Mouse (Mus musculus): ENCODE data around the gene Zfp609. TPM values are rescaled to one million over a fixed set of nuclear protein-coding genes. Genes with fewer than 3 reads are reported as not detected.

Gene Zfp609
- polyA plus RNA-seq, 1 experiment from 2014 or later, result 7.4 TPM

- H3K4me2 ChIP-seq (ENCODE audit: low read length), result no peak overlapping the region
- DNase-seq (ENCODE audit: low spot score) (no peak), ATAC-seq (no peak)
- peaks cover 5% of the 10 kb centered on the region for H3K36me3 ChIP-seq (ENCODE audit: control insufficient read depth, insufficient read depth, low read length)
- no peaks in the 10 kb centered on the region for H3K27me3 ChIP-seq (replicated peaks; ENCODE audit: control insufficient read depth, insufficient read depth, low read length)
- H3K9me3 ChIP-seq (replicated peaks; ENCODE audit: control insufficient read depth, low read length), result no peaks in the 10 kb centered on the region
- H3K27ac ChIP-seq (ENCODE audit: low read depth, low read length), result no peak overlapping the region
- H3K4me1 ChIP-seq (ENCODE audit: control insufficient read depth, insufficient read depth, low read length), result no peaks in the 10 kb centered on the region; the same call in 1 of the 2 replicates
- no peak overlapping the region for H3K4me3 ChIP-seq (ENCODE audit: low read depth, low read length)
- 79% methylated on average over 4 of the region's 4 CpGs for WGBS
- no peak overlapping the region for H3K9ac ChIP-seq (ENCODE audit: low read length)
These were observed 27.6 kb downstream of the Zfp609 start for GRCm38 (mm10) chr9:65799770-65800169.

- Histone ChIP-seq H3K27me3 (replicated peaks; ENCODE audit: control insufficient read depth, insufficient read depth, low read length) (no peaks in the 10 kb centered on the region), H3K4me1 (ENCODE audit: control insufficient read depth, insufficient read depth, low read length) (peaks cover 28% of the 10 kb centered on the region), H3K4me3 (ENCODE audit: low read depth, low read length) (no peak overlapping the region), H3K27ac (ENCODE audit: low read depth, low read length) (no peak overlapping the region), H3K9me3 (replicated peaks; ENCODE audit: control insufficient read depth, low read length) (no peaks in the 10 kb centered on the region), H3K36me3 (ENCODE audit: control insufficient read depth, insufficient read depth, low read length) (peaks cover 14% of the 10 kb centered on the region), H3K4me2 (ENCODE audit: low read length) (no peak overlapping the region), H3K9ac (ENCODE audit: low read length) (no peak overlapping the region)
- ATAC-seq (no peak), DNase-seq (ENCODE audit: low spot score) (no peak)
- 80% methylated on average over 2 of the region's 2 CpGs for WGBS
These were observed 31.7 kb downstream of the Zfp609 start for GRCm38 (mm10) chr9:65795651-65796050.

GRCm38 (mm10) chr9:65794313-65794712 lies 33.1 kb downstream of the Zfp609 start:
- WGBS, result 18% methylated on average over 7 of the region's 7 CpGs
- Histone ChIP-seq H3K9me3 (replicated peaks; ENCODE audit: control insufficient read depth, low read length) (no peaks in the 10 kb centered on the region), H3K4me2 (ENCODE audit: low read length) (no peak overlapping the region), H3K9ac (ENCODE audit: low read length) (no peak overlapping the region), H3K4me1 (ENCODE audit: control insufficient read depth, insufficient read depth, low read length) (peaks cover 31% of the 10 kb centered on the region), H3K27me3 (replicated peaks; ENCODE audit: control insufficient read depth, insufficient read depth, low read length) (no peaks in the 10 kb centered on the region), H3K4me3 (ENCODE audit: low read depth, low read length) (no peak overlapping the region), H3K27ac (ENCODE audit: low read depth, low read length) (no peak overlapping the region), H3K36me3 (ENCODE audit: control insufficient read depth, insufficient read depth, low read length) (peaks cover 14% of the 10 kb centered on the region)
- ATAC-seq (no peak), DNase-seq (ENCODE audit: low spot score) (no peak)

- Histone ChIP-seq H3K9me3 (replicated peaks; ENCODE audit: control insufficient read depth, low read length) (no peaks in the 10 kb centered on the region), H3K4me3 (ENCODE audit: low read depth, low read length) (no peak overlapping the region), H3K36me3 (ENCODE audit: control insufficient read depth, insufficient read depth, low read length) (peaks cover 14% of the 10 kb centered on the region), H3K27me3 (replicated peaks; ENCODE audit: control insufficient read depth, insufficient read depth, low read length) (no peaks in the 10 kb centered on the region), H3K4me2 (ENCODE audit: low read length) (no peak overlapping the region), H3K9ac (ENCODE audit: low read length) (no peak overlapping the region), H3K4me1 (ENCODE audit: control insufficient read depth, insufficient read depth, low read length) (peaks cover 31% of the 10 kb centered on the region), H3K27ac (ENCODE audit: low read depth, low read length) (no peak overlapping the region)
- ATAC-seq (no peak), DNase-seq (ENCODE audit: low spot score) (no peak)
- WGBS, result 73% methylated on average over 3 of the region's 3 CpGs
These were observed 33.9 kb downstream of the Zfp609 start for GRCm38 (mm10) chr9:65793506-65793905.

- H3K4me2 ChIP-seq (ENCODE audit: low read length), result no peak overlapping the region
- no peaks in the 10 kb centered on the region for H3K9me3 ChIP-seq (replicated peaks; ENCODE audit: control insufficient read depth, low read length)
- H3K4me3 ChIP-seq (ENCODE audit: low read depth, low read length), result no peak overlapping the region
- no peak overlapping the region for H3K27ac ChIP-seq (ENCODE audit: low read depth, low read length)
- no peaks in the 10 kb centered on the region for H3K27me3 ChIP-seq (replicated peaks; ENCODE audit: control insufficient read depth, insufficient read depth, low read length)
- H3K9ac ChIP-seq (ENCODE audit: low read length), result no peak overlapping the region
- H3K4me1 ChIP-seq (ENCODE audit: control insufficient read depth, insufficient read depth, low read length), result peaks cover 31% of the 10 kb centered on the region
- ATAC-seq, result peak; percentile 44; the same call in 1 of the 2 replicates
- H3K36me3 ChIP-seq (ENCODE audit: control insufficient read depth, insufficient read depth, low read length), result peaks cover 14% of the 10 kb centered on the region
- WGBS, result 39% methylated on average over 3 of the region's 3 CpGs
- peak; percentile 56 for DNase-seq (ENCODE audit: low spot score)
These were observed 34.3 kb downstream of the Zfp609 start for GRCm38 (mm10) chr9:65793086-65793485.

GRCm38 (mm10) chr9:65791846-65792245 lies 35.5 kb downstream of the Zfp609 start:
- Histone ChIP-seq H3K27ac (ENCODE audit: low read depth, low read length) (no peak overlapping the region; the same call in 1 of the 2 replicates), H3K4me1 (ENCODE audit: control insufficient read depth, insufficient read depth, low read length) (peaks cover 36% of the 10 kb centered on the region), H3K4me2 (ENCODE audit: low read length) (no peak overlapping the region), H3K9ac (ENCODE audit: low read length) (no peak overlapping the region), H3K27me3 (replicated peaks; ENCODE audit: control insufficient read depth, insufficient read depth, low read length) (no peaks in the 10 kb centered on the region), H3K36me3 (ENCODE audit: control insufficient read depth, insufficient read depth, low read length) (peaks cover 14% of the 10 kb centered on the region), H3K9me3 (replicated peaks; ENCODE audit: control insufficient read depth, low read length) (no peaks in the 10 kb centered on the region), H3K4me3 (ENCODE audit: low read depth, low read length) (no peak overlapping the region)
- ATAC-seq (no peak), DNase-seq (ENCODE audit: low spot score) (no peak)

- Histone ChIP-seq H3K27ac (ENCODE audit: low read depth, low read length) (no peak overlapping the region), H3K27me3 (replicated peaks; ENCODE audit: control insufficient read depth, insufficient read depth, low read length) (no peaks in the 10 kb centered on the region), H3K9ac (ENCODE audit: low read length) (no peak overlapping the region), H3K9me3 (replicated peaks; ENCODE audit: control insufficient read depth, low read length) (no peaks in the 10 kb centered on the region), H3K4me1 (ENCODE audit: control insufficient read depth, insufficient read depth, low read length) (peaks cover 38% of the 10 kb centered on the region), H3K36me3 (ENCODE audit: control insufficient read depth, insufficient read depth, low read length) (peaks cover 14% of the 10 kb centered on the region), H3K4me2 (ENCODE audit: low read length) (no peak overlapping the region), H3K4me3 (ENCODE audit: low read depth, low read length) (no peak overlapping the region)
- 67% methylated on average over 4 of the region's 4 CpGs for WGBS
- no peak for ATAC-seq
- no peak for DNase-seq (ENCODE audit: low spot score)
These were observed 36.3 kb downstream of the Zfp609 start for GRCm38 (mm10) chr9:65791106-65791505.

GRCm38 (mm10) chr9:65789788-65790187 lies 37.6 kb downstream of the Zfp609 start:
- 94% methylated on average over 3 of the region's 3 CpGs for WGBS
- DNase-seq (ENCODE audit: low spot score) (no peak), ATAC-seq (no peak)
- Histone ChIP-seq H3K4me3 (ENCODE audit: low read depth, low read length) (no peak overlapping the region), H3K9me3 (replicated peaks; ENCODE audit: control insufficient read depth, low read length) (no peaks in the 10 kb centered on the region), H3K4me1 (ENCODE audit: control insufficient read depth, insufficient read depth, low read length) (peaks cover 42% of the 10 kb centered on the region), H3K9ac (ENCODE audit: low read length) (no peak overlapping the region), H3K36me3 (ENCODE audit: control insufficient read depth, insufficient read depth, low read length) (peaks cover 9% of the 10 kb centered on the region), H3K4me2 (ENCODE audit: low read length) (no peak overlapping the region), H3K27me3 (replicated peaks; ENCODE audit: control insufficient read depth, insufficient read depth, low read length) (no peaks in the 10 kb centered on the region), H3K27ac (ENCODE audit: low read depth, low read length) (no peak overlapping the region)

GRCm38 (mm10) chr9:65788556-65788955 lies 38.8 kb downstream of the Zfp609 start:
- WGBS, result 64% methylated on average over 4 of the region's 4 CpGs
- no peak for DNase-seq (ENCODE audit: low spot score)
- H3K27ac ChIP-seq (ENCODE audit: low read depth, low read length), result no peak overlapping the region

More at GRCm38 (mm10) chr9:65788556-65788955, 38.8 kb downstream of the Zfp609 start:
- Histone ChIP-seq H3K4me2 (ENCODE audit: low read length) (no peak overlapping the region), H3K4me1 (ENCODE audit: control insufficient read depth, insufficient read depth, low read length) (peaks cover 34% of the 10 kb centered on the region), H3K36me3 (ENCODE audit: control insufficient read depth, insufficient read depth, low read length) (no peaks in the 10 kb centered on the region), H3K9me3 (replicated peaks; ENCODE audit: control insufficient read depth, low read length) (no peaks in the 10 kb centered on the region), H3K9ac (ENCODE audit: low read length) (no peak overlapping the region), H3K27me3 (replicated peaks; ENCODE audit: control insufficient read depth, insufficient read depth, low read length) (no peaks in the 10 kb centered on the region), H3K4me3 (ENCODE audit: low read depth, low read length) (no peak overlapping the region)
- no peak for ATAC-seq

All from forebrain, embryonic 14.5 days (tissue).